Comparison of ENCODE assay signal across 16 mouse cellular contexts in genomic region chr2:35723267-35723666, GRCm38 (mm10).
"Had no signal": no experiment of that assay in that cellular context is flagged by ENCODE, and none has a peak within 500 bp of the region (broad histone marks: within the 10 kb centered on the region; RNA-seq: fewer than 3 reads in every experiment).

No protein-coding gene starts in this region.

- H3K4me3 ChIP-seq: kidney, embryonic 15.5 days; left cerebral cortex, adult 2 months; limb, embryonic 12.5 days; limb, embryonic 15.5 days had no signal

- H3K9ac ChIP-seq: kidney, embryonic 15.5 days; limb, embryonic 12.5 days; limb, embryonic 15.5 days; liver, embryonic 14.5 days; liver, postnatal 0 days; lung, embryonic 14.5 days had no signal

- H3K9me3 ChIP-seq: kidney, embryonic 15.5 days; limb, embryonic 12.5 days; limb, embryonic 15.5 days had no signal

- H3K27me3 ChIP-seq: kidney, embryonic 15.5 days; limb, embryonic 12.5 days; limb, embryonic 15.5 days had no signal

- ATAC-seq: liver, postnatal 0 days; lung, postnatal 0 days had no signal

- DNase-seq: layer of hippocampus, postnatal 36 days; lung, embryonic 14.5 days; midbrain, embryonic 14.5 days; thymus, adult 18-20 months; thymus, postnatal 14 days; thymus, postnatal 4 days had no signal

- H3K27ac ChIP-seq: kidney, embryonic 15.5 days; left cerebral cortex, adult 2 months; limb, embryonic 12.5 days; limb, embryonic 15.5 days; liver, embryonic 14.5 days; macrophage had no signal

- H3K4me2 ChIP-seq: kidney, embryonic 15.5 days; limb, embryonic 12.5 days; limb, embryonic 15.5 days; liver, embryonic 11.5 days; lung, embryonic 14.5 days; midbrain, embryonic 11.5 days had no signal
